Mouse (Mus musculus): ENCODE data around the gene Gbf1.
A peak's percentile ranks its signal among the peaks of the same experiment; 100 is the strongest.
"Not testable (repeated sequence)": the region's sequence is repeated elsewhere in the genome, so short reads cannot be mapped to it uniquely, and the experiment has no call there.

Gene Gbf1

GRCm38 (mm10) chr19:46147511-46148371, 4.6 kb upstream of the Gbf1 start, which contains the start of gene Pitx3:
Gene Pitx3, minus strand, starts transcription at chr19:46148326.
- DNase-seq (ENCODE audit: low read depth, low spot score), result no peak

GRCm38 (mm10) chr19:46148372-46148760, 3.9 kb upstream of the Gbf1 start:
- peak; percentile 82 for DNase-seq (ENCODE audit: low read depth, low spot score)

GRCm38 (mm10) chr19:46149091-46149490, 3.2 kb upstream of the Gbf1 start:
- no peak for DNase-seq (ENCODE audit: low read depth, low spot score)

- no peak for DNase-seq (ENCODE audit: low read depth, low spot score)
Measured at GRCm38 (mm10) chr19:46165950-46166349, 13.6 kb downstream of the Gbf1 start.

GRCm38 (mm10) chr19:46167169-46167568, 14.9 kb downstream of the Gbf1 start:
- DNase-seq (ENCODE audit: low read depth, low spot score), result not testable (repeated sequence)

GRCm38 (mm10) chr19:46169396-46169795, 17.1 kb downstream of the Gbf1 start:
- no peak for DNase-seq (ENCODE audit: low read depth, low spot score)

GRCm38 (mm10) chr19:46169913-46170312, 17.6 kb downstream of the Gbf1 start:
- DNase-seq (ENCODE audit: low read depth, low spot score), result no peak

- no peak for DNase-seq (ENCODE audit: low read depth, low spot score)
Measured at GRCm38 (mm10) chr19:46172541-46172940, 20.2 kb downstream of the Gbf1 start.

GRCm38 (mm10) chr19:46175173-46175572, 22.9 kb downstream of the Gbf1 start:
- no peak for DNase-seq (ENCODE audit: low read depth, low spot score)

- no peak for DNase-seq (ENCODE audit: low read depth, low spot score)
Measured at GRCm38 (mm10) chr19:46177046-46177445, 24.7 kb downstream of the Gbf1 start.

- DNase-seq (ENCODE audit: low read depth, low spot score), result no peak
Measured at GRCm38 (mm10) chr19:46180274-46180673, 28.0 kb downstream of the Gbf1 start.

GRCm38 (mm10) chr19:46182241-46182640, 29.9 kb downstream of the Gbf1 start:
- no peak for DNase-seq (ENCODE audit: low read depth, low spot score)

- peak; percentile 22 for DNase-seq (ENCODE audit: low read depth, low spot score)
Measured at GRCm38 (mm10) chr19:46186611-46187010, 34.3 kb downstream of the Gbf1 start.

- no peak for DNase-seq (ENCODE audit: low read depth, low spot score)
Measured at GRCm38 (mm10) chr19:46187203-46187602, 34.9 kb downstream of the Gbf1 start.

- DNase-seq (ENCODE audit: low read depth, low spot score), result no peak
Measured at GRCm38 (mm10) chr19:46198293-46198692, 46.0 kb downstream of the Gbf1 start.

- no peak for DNase-seq (ENCODE audit: low read depth, low spot score)
Measured at GRCm38 (mm10) chr19:46198891-46199290, 46.6 kb downstream of the Gbf1 start.

- no peak for DNase-seq (ENCODE audit: low read depth, low spot score)
Measured at GRCm38 (mm10) chr19:46204166-46204565, 51.9 kb downstream of the Gbf1 start.

- no peak for DNase-seq (ENCODE audit: low read depth, low spot score)
Measured at GRCm38 (mm10) chr19:46205680-46206079, 53.4 kb downstream of the Gbf1 start.

- DNase-seq (ENCODE audit: low read depth, low spot score), result no peak
Measured at GRCm38 (mm10) chr19:46210951-46211350, 58.6 kb downstream of the Gbf1 start.

- no peak for DNase-seq (ENCODE audit: low read depth, low spot score)
Measured at GRCm38 (mm10) chr19:46214541-46214940, 62.2 kb downstream of the Gbf1 start.

- no peak for DNase-seq (ENCODE audit: low read depth, low spot score)
Measured at GRCm38 (mm10) chr19:46215401-46215800, 63.1 kb downstream of the Gbf1 start.

- DNase-seq (ENCODE audit: low read depth, low spot score), result no peak
Measured at GRCm38 (mm10) chr19:46216716-46217115, 64.4 kb downstream of the Gbf1 start.

- DNase-seq (ENCODE audit: low read depth, low spot score), result not testable (repeated sequence)
Measured at GRCm38 (mm10) chr19:46217347-46217746, 65.0 kb downstream of the Gbf1 start.

All from embryo, embryonic 11.5 days (tissue).